Mouse (Mus musculus): ENCODE data around the gene Rapgefl1. TPM values are rescaled to one million over a fixed set of nuclear protein-coding genes. Genes with fewer than 3 reads are reported as not detected.

Gene Rapgefl1
- 2.5 and 3.3 TPM in 2 replicates for polyA plus RNA-seq (2016; fragmentation: Nextera tagmentation; extraction: Ambion mirVana)

GRCm38 (mm10) chr11:98836651-98837141 is at the start of gene Rapgefl1:
Gene Rapgefl1, plus strand, starts transcription at chr11:98836785.
- H3K9ac ChIP-seq (replicated peaks): peak within 1 kb of the TSS; percentile 72
- 0 out of 2 replicates have a peak within 1 kb of the TSS, but pooled peaks have one; percentile 62 for H3K27ac ChIP-seq
- peaks cover 36% of the 10 kb centered on the region for H3K27me3 ChIP-seq
- ATAC-seq (ENCODE audit: insufficient number of reproducible peaks, insufficient read depth, low FRiP score, low TSS enrichment, low read depth): peak; percentile 88
- H3K4me3 ChIP-seq (replicated peaks): peak within 1 kb of the TSS; percentile 80
- peaks cover 32% of the 10 kb centered on the region for H3K36me3 ChIP-seq
- H3K4me2 ChIP-seq: peak within 1 kb of the TSS; percentile 99
- H3K4me1 ChIP-seq (replicated peaks): peaks cover 20% of the 10 kb centered on the region
- H3K9me3 ChIP-seq: no peaks in the 10 kb centered on the region
- 1% methylated on average over 48 of the region's 48 CpGs for WGBS

GRCm38 (mm10) chr11:98787229-98787628 is 49.4 kb upstream of the Rapgefl1 start:
- H3K36me3 ChIP-seq: no peaks in the 10 kb centered on the region
- H3K9ac ChIP-seq (replicated peaks): no peak overlapping the region
- no peaks in the 10 kb centered on the region for H3K9me3 ChIP-seq
- no peak overlapping the region for H3K4me3 ChIP-seq (replicated peaks)
- WGBS: 25% methylated on average over 7 of the region's 7 CpGs
- peak overlapping the region; percentile 48 for H3K4me2 ChIP-seq
- no peaks in the 10 kb centered on the region for H3K27me3 ChIP-seq
- peak overlapping the region; percentile 86 for H3K27ac ChIP-seq
- peaks cover 53% of the 10 kb centered on the region for H3K4me1 ChIP-seq (replicated peaks)
- ATAC-seq (ENCODE audit: insufficient number of reproducible peaks, insufficient read depth, low FRiP score, low TSS enrichment, low read depth): no peak

GRCm38 (mm10) chr11:98787691-98788090 is 48.9 kb upstream of the Rapgefl1 start:
- no peaks in the 10 kb centered on the region for H3K9me3 ChIP-seq
- H3K4me2 ChIP-seq: no peak overlapping the region
- no peak overlapping the region for H3K9ac ChIP-seq (replicated peaks)
- no peak for ATAC-seq (ENCODE audit: insufficient number of reproducible peaks, insufficient read depth, low FRiP score, low TSS enrichment, low read depth)
- no peak overlapping the region for H3K4me3 ChIP-seq (replicated peaks)
- H3K27me3 ChIP-seq: no peaks in the 10 kb centered on the region
- 86% methylated on average over 1 of the region's 1 CpGs for WGBS
- H3K27ac ChIP-seq: peak overlapping the region; percentile 86; the same call in 1 of the 2 replicates
- H3K36me3 ChIP-seq: no peaks in the 10 kb centered on the region
- peaks cover 48% of the 10 kb centered on the region for H3K4me1 ChIP-seq (replicated peaks)

- no peaks in the 10 kb centered on the region for H3K36me3 ChIP-seq
- H3K4me3 ChIP-seq (replicated peaks): peak overlapping the region; percentile 53; the same call in 1 of the 2 replicates
- ATAC-seq (ENCODE audit: insufficient number of reproducible peaks, insufficient read depth, low FRiP score, low TSS enrichment, low read depth): no peak
- no peaks in the 10 kb centered on the region for H3K9me3 ChIP-seq
- peaks cover 46% of the 10 kb centered on the region for H3K4me1 ChIP-seq (replicated peaks)
- H3K27me3 ChIP-seq: no peaks in the 10 kb centered on the region
- no peak overlapping the region for H3K4me2 ChIP-seq
- peak overlapping the region; percentile 78; the same call in 1 of the 2 replicates for H3K27ac ChIP-seq
- H3K9ac ChIP-seq (replicated peaks): no peak overlapping the region
- WGBS: 90% methylated on average over 5 of the region's 5 CpGs
These were observed 48.4 kb upstream of the Rapgefl1 start for GRCm38 (mm10) chr11:98788139-98788538.

- no peaks in the 10 kb centered on the region for H3K27me3 ChIP-seq
- peak; percentile 82 for ATAC-seq (ENCODE audit: insufficient number of reproducible peaks, insufficient read depth, low FRiP score, low TSS enrichment, low read depth)
- H3K4me1 ChIP-seq (replicated peaks): peaks cover 46% of the 10 kb centered on the region
- H3K9ac ChIP-seq (replicated peaks): peak overlapping the region; percentile 53
- peak overlapping the region; percentile 53 for H3K4me3 ChIP-seq (replicated peaks)
- peak overlapping the region; percentile 93 for H3K4me2 ChIP-seq
- no peaks in the 10 kb centered on the region for H3K36me3 ChIP-seq
- peak overlapping the region; percentile 78 for H3K27ac ChIP-seq
- WGBS: 13% methylated on average over 18 of the region's 18 CpGs
- H3K9me3 ChIP-seq: no peaks in the 10 kb centered on the region
These were observed 47.9 kb upstream of the Rapgefl1 start for GRCm38 (mm10) chr11:98788550-98789218.

- no peak for ATAC-seq (ENCODE audit: insufficient number of reproducible peaks, insufficient read depth, low FRiP score, low TSS enrichment, low read depth)
- peak overlapping the region; percentile 53 for H3K9ac ChIP-seq (replicated peaks)
- H3K36me3 ChIP-seq: no peaks in the 10 kb centered on the region
- peak overlapping the region; percentile 53 for H3K4me3 ChIP-seq (replicated peaks)
- H3K4me1 ChIP-seq (replicated peaks): peaks cover 41% of the 10 kb centered on the region
- H3K9me3 ChIP-seq: no peaks in the 10 kb centered on the region
- H3K27me3 ChIP-seq: no peaks in the 10 kb centered on the region
- 1% methylated on average over 25 of the region's 25 CpGs for WGBS
- peak overlapping the region; percentile 93 for H3K4me2 ChIP-seq
- peak overlapping the region; percentile 78 for H3K27ac ChIP-seq
These were observed 47.3 kb upstream of the Rapgefl1 start for GRCm38 (mm10) chr11:98789219-98789807.

GRCm38 (mm10) chr11:98789824-98790223 is 46.8 kb upstream of the Rapgefl1 start:
- no peak overlapping the region for H3K9ac ChIP-seq (replicated peaks)
- ATAC-seq (ENCODE audit: insufficient number of reproducible peaks, insufficient read depth, low FRiP score, low TSS enrichment, low read depth): no peak
- H3K27ac ChIP-seq: no peak overlapping the region
- no peaks in the 10 kb centered on the region for H3K27me3 ChIP-seq
- peaks cover 40% of the 10 kb centered on the region for H3K4me1 ChIP-seq (replicated peaks)
- peak overlapping the region; percentile 93 for H3K4me2 ChIP-seq
- no peaks in the 10 kb centered on the region for H3K36me3 ChIP-seq
- H3K9me3 ChIP-seq: no peaks in the 10 kb centered on the region
- H3K4me3 ChIP-seq (replicated peaks): peak overlapping the region; percentile 53
- 40% methylated on average over 5 of the region's 5 CpGs for WGBS

- Histone ChIP-seq H3K27ac (no peak overlapping the region), H3K9me3 (no peaks in the 10 kb centered on the region), H3K27me3 (no peaks in the 10 kb centered on the region), H3K4me2 (no peak overlapping the region), H3K36me3 (no peaks in the 10 kb centered on the region), H3K9ac (replicated peaks) (no peak overlapping the region), H3K4me3 (replicated peaks) (no peak overlapping the region), H3K4me1 (replicated peaks) (peaks cover 33% of the 10 kb centered on the region)
- WGBS: 84% methylated on average over 5 of the region's 5 CpGs
- ATAC-seq (ENCODE audit: insufficient number of reproducible peaks, insufficient read depth, low FRiP score, low TSS enrichment, low read depth): no peak
These were observed 45.9 kb upstream of the Rapgefl1 start for GRCm38 (mm10) chr11:98790631-98791205.

- Histone ChIP-seq H3K27ac (no peak overlapping the region), H3K36me3 (no peaks in the 10 kb centered on the region), H3K4me3 (replicated peaks) (no peak overlapping the region), H3K9ac (replicated peaks) (no peak overlapping the region), H3K4me2 (no peak overlapping the region), H3K9me3 (no peaks in the 10 kb centered on the region), H3K27me3 (no peaks in the 10 kb centered on the region), H3K4me1 (replicated peaks) (peaks cover 25% of the 10 kb centered on the region)
- ATAC-seq (ENCODE audit: insufficient number of reproducible peaks, insufficient read depth, low FRiP score, low TSS enrichment, low read depth): no peak
- WGBS: 73% methylated on average over 1 of the region's 1 CpGs
These were observed 45.1 kb upstream of the Rapgefl1 start for GRCm38 (mm10) chr11:98791448-98791847.

- Histone ChIP-seq H3K9me3 (no peaks in the 10 kb centered on the region), H3K4me1 (replicated peaks) (peaks cover 20% of the 10 kb centered on the region), H3K4me3 (replicated peaks) (no peak overlapping the region), H3K9ac (replicated peaks) (no peak overlapping the region), H3K27ac (no peak overlapping the region), H3K4me2 (no peak overlapping the region), H3K36me3 (no peaks in the 10 kb centered on the region), H3K27me3 (no peaks in the 10 kb centered on the region)
- no peak for ATAC-seq (ENCODE audit: insufficient number of reproducible peaks, insufficient read depth, low FRiP score, low TSS enrichment, low read depth)
- WGBS: 12% methylated on average over 4 of the region's 4 CpGs
These were observed 44.5 kb upstream of the Rapgefl1 start for GRCm38 (mm10) chr11:98792081-98792480.

GRCm38 (mm10) chr11:98794469-98795014 is 42.0 kb upstream of the Rapgefl1 start:
- Histone ChIP-seq H3K27me3 (no peaks in the 10 kb centered on the region), H3K27ac (peak overlapping the region; percentile 100), H3K9me3 (no peaks in the 10 kb centered on the region), H3K4me3 (replicated peaks) (peak overlapping the region; percentile 100), H3K4me2 (peak overlapping the region; percentile 99), H3K9ac (replicated peaks) (peak overlapping the region; percentile 100), H3K36me3 (peaks cover 20% of the 10 kb centered on the region), H3K4me1 (replicated peaks) (peaks cover 29% of the 10 kb centered on the region)
- under 1% methylated on average over 29 of the region's 30 CpGs for WGBS
- ATAC-seq (ENCODE audit: insufficient number of reproducible peaks, insufficient read depth, low FRiP score, low TSS enrichment, low read depth): peak; percentile 23

All from limb, embryonic 12.5 days (tissue).